Mouse (Mus musculus): ENCODE results near the gene Ttyh3.

Ttyh3 gene

GRCm38 (mm10) chr5:140628995-140629394 is 19.8 kb downstream of the Ttyh3 start:
- DNase-seq (ENCODE audit: low spot score in 2 of 2): no peak

- no peak for DNase-seq (ENCODE audit: low spot score in 2 of 2)
These were observed 21.3 kb downstream of the Ttyh3 start for GRCm38 (mm10) chr5:140627580-140627979.

- DNase-seq (ENCODE audit: low spot score in 2 of 2): no peak
These were observed 23.9 kb downstream of the Ttyh3 start for GRCm38 (mm10) chr5:140624961-140625360.

- DNase-seq (ENCODE audit: low spot score in 2 of 2): no peak
These were observed 24.6 kb downstream of the Ttyh3 start for GRCm38 (mm10) chr5:140624238-140624637.

- DNase-seq (ENCODE audit: low spot score in 2 of 2): no peak
These were observed 25.0 kb downstream of the Ttyh3 start for GRCm38 (mm10) chr5:140623791-140624190.

- DNase-seq (ENCODE audit: low spot score in 2 of 2): no peak
These were observed 25.7 kb downstream of the Ttyh3 start for GRCm38 (mm10) chr5:140622978-140623670.

- DNase-seq (ENCODE audit: low spot score in 2 of 2): no peak
These were observed 27.3 kb downstream of the Ttyh3 start for GRCm38 (mm10) chr5:140621517-140621916.

- DNase-seq (ENCODE audit: low spot score in 2 of 2): no peak
These were observed 27.7 kb downstream of the Ttyh3 start for GRCm38 (mm10) chr5:140621092-140621491.

GRCm38 (mm10) chr5:140619895-140620736 is 28.7 kb downstream of the Ttyh3 start:
- DNase-seq (ENCODE audit: low spot score in 2 of 2): no peak

- no peak for DNase-seq (ENCODE audit: low spot score in 2 of 2)
These were observed 29.6 kb downstream of the Ttyh3 start for GRCm38 (mm10) chr5:140619151-140619771.

- no peak for DNase-seq (ENCODE audit: low spot score in 2 of 2)
These were observed 31.1 kb downstream of the Ttyh3 start for GRCm38 (mm10) chr5:140617714-140618113.

GRCm38 (mm10) chr5:140616691-140617090 is 32.1 kb downstream of the Ttyh3 start:
- no peak for DNase-seq (ENCODE audit: low spot score in 2 of 2)

- no peak for DNase-seq (ENCODE audit: low spot score in 2 of 2)
These were observed 32.7 kb downstream of the Ttyh3 start for GRCm38 (mm10) chr5:140616110-140616503.

GRCm38 (mm10) chr5:140615321-140616109 is 33.3 kb downstream of the Ttyh3 start:
- no peak for DNase-seq (ENCODE audit: low spot score in 2 of 2)

- no peak for DNase-seq (ENCODE audit: low spot score in 2 of 2)
These were observed 34.0 kb downstream of the Ttyh3 start for GRCm38 (mm10) chr5:140614837-140615236.

GRCm38 (mm10) chr5:140614141-140614540 is 34.7 kb downstream of the Ttyh3 start:
- DNase-seq (ENCODE audit: low spot score in 2 of 2): no peak

- DNase-seq (ENCODE audit: low spot score in 2 of 2): no peak
These were observed 36.6 kb downstream of the Ttyh3 start for GRCm38 (mm10) chr5:140612191-140612590.

GRCm38 (mm10) chr5:140611611-140612185 is 37.1 kb downstream of the Ttyh3 start:
- DNase-seq (ENCODE audit: low spot score in 2 of 2): no peak

- DNase-seq (ENCODE audit: low spot score in 2 of 2): peak in 1 of 2 experiments; percentile 52
These were observed 37.7 kb downstream of the Ttyh3 start for GRCm38 (mm10) chr5:140611021-140611583.

- no peak for DNase-seq (ENCODE audit: low spot score in 2 of 2)
These were observed 38.4 kb downstream of the Ttyh3 start for GRCm38 (mm10) chr5:140610273-140611011.

All from right cerebral cortex, postnatal 36 days (tissue).